Mouse (Mus musculus) forebrain, postnatal 0 days (tissue): Measurements from ENCODE around the gene Cd47. TPM values are rescaled to one million over a fixed set of nuclear protein-coding genes. Genes with fewer than 3 reads are reported as not detected.

ENCODE experiments used
- ATAC-seq: fragments of 200-750 bp; cut with Nextera tagmentation; 2 replicates; pipeline ENCODE4 v1.8.0; 2017; ENCODE audit warnings: mild to moderate bottlenecking, moderate library complexity
- DNase-seq: peaks from one replicate; pipeline ENCODE4 v3.0.0-alpha.2; 2015
- H3K27ac ChIP-seq: fragments of 300-500 bp; sonication (generic); 2 replicates; pipeline ENCODE4 v1.5.1; 2014; ENCODE audit warnings: low read depth, mild to moderate bottlenecking, antibody characterized with exemption, low read length, moderate library complexity, mixed read lengths
- H3K27me3 ChIP-seq: fragments of 300-500 bp; sonication (generic); 2 replicates; pipeline ENCODE4 v1.6.1; 2014; ENCODE audit warnings: mild to moderate bottlenecking, low read length, mixed read lengths; ENCODE audit not compliant: insufficient read depth
- H3K36me3 ChIP-seq: fragments of 300-500 bp; sonication (generic); 2 replicates; pipeline ENCODE4 v1.6.1; 2014; ENCODE audit warnings: mild to moderate bottlenecking, moderate library complexity; ENCODE audit not compliant: insufficient read depth
- H3K4me1 ChIP-seq: fragments of 300-500 bp; sonication (generic); 2 replicates; pipeline ENCODE4 v1.6.1; 2014; ENCODE audit warnings: antibody characterized with exemption; ENCODE audit not compliant: insufficient read depth
- H3K4me2 ChIP-seq: fragments of 300-500 bp; sonication (generic); 2 replicates; pipeline ENCODE4 v1.6.1; 2014; ENCODE audit warnings: low read depth, mild to moderate bottlenecking, moderate library complexity
- H3K4me3 ChIP-seq: fragments of 300-500 bp; sonication (generic); 2 replicates; pipeline ENCODE4 v1.5.1; 2014; ENCODE audit warnings: low read depth, low read length, mixed read lengths
- H3K9ac ChIP-seq: fragments of 300-500 bp; sonication (generic); 2 replicates; pipeline ENCODE4 v1.6.1; 2014; ENCODE audit warnings: mild to moderate bottlenecking
- H3K9me3 ChIP-seq: fragments of 300-500 bp; sonication (generic); 2 replicates; pipeline ENCODE4 v1.6.1; 2016; ENCODE audit warnings: low read length
- CTCF ChIP-seq: sonication (generic); IDR thresholded peaks from 2 replicates; pipeline ENCODE4 v1.5.1; 2016; ENCODE audit warnings: antibody characterized with exemption, control low read depth, low read depth
- WGBS: fragments of 180-500 bp; shearing (Covaris S2); extraction: QIAGEN DNeasy Blood & Tissue Kit; methylation state at CpG from one replicate; pipeline ENCODE4 v1.1.7; 2014; 5-methylcytosine and 5-hydroxymethylcytosine counted together
- polyA plus RNA-seq: library from polyadenylated mRNA; unstranded; fragments of >200 nt; fragmentation: Nextera tagmentation; extraction: Ambion mirVana; gene quantifications from 2 replicates; pipeline ENCODE4 v1.2.1, GENCODE M21; 2015
- total RNA-seq: library from RNA; depleted of rRNA; stranded (reverse); fragments of >200 nt; gene quantifications from 2 replicates; pipeline ENCODE4 v1.2.3, GENCODE M21; 2014

The Cd47 gene
- total and polyA plus RNA-seq, 2 experiments from 2014 or later: 47.3 to 210 TPM

- ATAC-seq (no peak), DNase-seq (no peak)
- Histone ChIP-seq H3K4me1 (no peaks in the 10 kb centered on the region), H3K27ac (no peak overlapping the region), H3K9me3 (no peaks in the 10 kb centered on the region), H3K4me3 (no peak overlapping the region), H3K36me3 (no peaks in the 10 kb centered on the region), H3K27me3 (no peaks in the 10 kb centered on the region), H3K4me2 (no peak overlapping the region), H3K9ac (no peak overlapping the region)
- TF ChIP-seq CTCF: no peak
- 85% methylated on average over 7 of the region's 7 CpGs for WGBS
Measured at GRCm38 (mm10) chr16:49938483-49939301, 138.4 kb downstream of the Cd47 start.

DNA sequence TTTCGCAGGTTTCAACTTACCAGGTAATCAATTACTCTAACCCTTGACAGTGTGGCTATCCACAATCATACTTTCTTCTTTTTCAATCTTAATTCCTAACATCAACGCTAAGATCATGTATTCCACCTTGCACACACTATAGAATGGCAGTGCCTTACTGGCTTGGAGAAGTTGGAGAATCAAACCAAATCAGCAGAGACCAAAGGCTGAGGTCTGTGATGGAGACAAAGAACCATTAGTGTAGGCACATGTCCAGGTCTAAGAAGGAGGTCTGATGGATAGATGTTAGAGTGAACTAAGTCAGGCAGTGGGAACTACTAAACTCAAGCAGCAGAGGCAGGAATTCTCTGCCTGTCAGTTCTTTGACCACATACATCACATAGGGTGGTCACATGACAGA is 139.0 kb downstream of the Cd47 start:
- Histone ChIP-seq H3K27me3 (no peaks in the 10 kb centered on the region), H3K4me3 (no peak overlapping the region), H3K9me3 (no peaks in the 10 kb centered on the region), H3K4me1 (no peaks in the 10 kb centered on the region), H3K36me3 (no peaks in the 10 kb centered on the region), H3K27ac (no peak overlapping the region), H3K9ac (no peak overlapping the region), H3K4me2 (no peak overlapping the region)
- 94% methylated on average over 2 of the region's 2 CpGs for WGBS
- ATAC-seq: no peak
- no peak for TF ChIP-seq CTCF
- no peak for DNase-seq

- H3K4me1 ChIP-seq: no peaks in the 10 kb centered on the region
- no peaks in the 10 kb centered on the region for H3K9me3 ChIP-seq
- no peaks in the 10 kb centered on the region for H3K36me3 ChIP-seq
- no peaks in the 10 kb centered on the region for H3K27me3 ChIP-seq
- DNase-seq (no peak), ATAC-seq (no peak)
- no peak overlapping the region for H3K27ac ChIP-seq
- H3K9ac ChIP-seq: no peak overlapping the region
- no peak overlapping the region for H3K4me3 ChIP-seq
- no peak overlapping the region for H3K4me2 ChIP-seq
- TF ChIP-seq CTCF: no peak
Measured at GRCm38 (mm10) chr16:49940473-49940872, 140.1 kb downstream of the Cd47 start.

DNA sequence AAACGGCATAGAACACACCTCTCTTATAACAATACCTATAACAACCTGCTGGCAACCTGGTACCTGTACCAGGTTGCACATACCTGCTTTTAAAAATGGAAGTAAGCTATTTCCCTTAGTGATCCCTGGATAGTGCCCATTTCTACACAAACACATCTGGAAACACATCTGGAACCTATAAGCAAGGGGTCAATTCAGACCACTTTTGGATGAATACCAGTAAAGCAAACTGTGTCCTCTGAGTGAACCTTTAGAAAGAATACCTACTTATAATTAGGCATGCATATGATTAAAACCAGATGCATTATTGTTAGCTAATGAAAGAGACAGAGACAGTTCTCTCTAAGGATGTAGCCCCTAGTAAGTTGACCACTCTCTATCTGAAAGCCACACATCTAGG is 140.7 kb downstream of the Cd47 start:
- Histone ChIP-seq H3K27me3 (no peaks in the 10 kb centered on the region), H3K4me3 (no peak overlapping the region), H3K4me1 (no peaks in the 10 kb centered on the region), H3K9ac (no peak overlapping the region), H3K4me2 (no peak overlapping the region), H3K9me3 (no peaks in the 10 kb centered on the region), H3K27ac (no peak overlapping the region), H3K36me3 (no peaks in the 10 kb centered on the region)
- ATAC-seq (no peak), DNase-seq (no peak)
- TF ChIP-seq CTCF: no peak
- WGBS: 91% methylated on average over 1 of the region's 1 CpGs

GRCm38 (mm10) chr16:49943726-49944125 is 143.4 kb downstream of the Cd47 start:
- Histone ChIP-seq H3K9me3 (no peaks in the 10 kb centered on the region), H3K9ac (no peak overlapping the region), H3K27ac (no peak overlapping the region), H3K4me2 (no peak overlapping the region), H3K36me3 (no peaks in the 10 kb centered on the region), H3K4me3 (no peak overlapping the region), H3K27me3 (no peaks in the 10 kb centered on the region), H3K4me1 (no peaks in the 10 kb centered on the region)
- TF ChIP-seq CTCF: no peak
- 86% methylated on average over 1 of the region's 1 CpGs for WGBS
- ATAC-seq: no peak
- DNase-seq: no peak

DNA sequence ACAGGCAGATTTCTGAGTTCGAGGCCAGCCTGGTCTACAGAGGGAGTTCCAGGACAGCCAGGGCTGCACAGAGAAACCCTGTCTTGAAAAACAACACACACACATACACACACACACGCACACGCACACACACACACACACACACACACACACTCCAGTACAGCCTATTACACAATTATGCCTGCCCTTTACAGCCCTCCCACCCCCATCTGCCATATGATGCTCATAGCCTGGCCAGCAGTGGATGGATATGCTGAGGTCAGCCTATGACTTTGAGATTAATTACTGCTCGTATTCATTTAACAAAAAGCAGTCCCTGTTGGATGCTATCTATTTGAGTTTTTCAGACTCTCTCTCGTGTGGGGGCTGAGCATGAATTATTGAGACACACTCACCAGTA is 144.8 kb downstream of the Cd47 start:
- TF ChIP-seq CTCF: no peak
- Histone ChIP-seq H3K36me3 (no peaks in the 10 kb centered on the region), H3K4me1 (no peaks in the 10 kb centered on the region), H3K27me3 (no peaks in the 10 kb centered on the region), H3K9me3 (no peaks in the 10 kb centered on the region), H3K4me3 (no peak overlapping the region), H3K27ac (no peak overlapping the region), H3K4me2 (no peak overlapping the region), H3K9ac (no peak overlapping the region)
- ATAC-seq (no peak), DNase-seq (no peak)
- WGBS: 80% methylated on average over 5 of the region's 5 CpGs

GRCm38 (mm10) chr16:49947049-49947448 is 146.7 kb downstream of the Cd47 start:
- Histone ChIP-seq H3K4me2 (no peak overlapping the region), H3K9me3 (no peaks in the 10 kb centered on the region), H3K4me1 (no peaks in the 10 kb centered on the region), H3K9ac (no peak overlapping the region), H3K27ac (no peak overlapping the region), H3K4me3 (no peak overlapping the region), H3K36me3 (no peaks in the 10 kb centered on the region), H3K27me3 (no peaks in the 10 kb centered on the region)
- TF ChIP-seq CTCF: no peak
- 89% methylated on average over 3 of the region's 3 CpGs for WGBS
- DNase-seq (no peak), ATAC-seq (no peak)
